Mouse (Mus musculus) midbrain, postnatal 0 days (tissue): ENCODE measurements around the gene Trpm6. TPM values are rescaled to one million over a fixed set of nuclear protein-coding genes. Genes with fewer than 3 reads are reported as not detected.

ENCODE experiments used
- ATAC-seq: fragments of 200-750 bp; cut with Nextera tagmentation; 2 replicates; pipeline ENCODE4 v1.8.0; 2017; ENCODE audit warnings: moderate number of reproducible peaks, mild to moderate bottlenecking, moderate TSS enrichment, moderate library complexity; ENCODE audit not compliant: low FRiP score
- DNase-seq: peaks from one replicate; pipeline ENCODE4 v3.0.0-alpha.2; 2015; ENCODE audit warnings: low spot score
- H3K27ac ChIP-seq: fragments of 300-500 bp; sonication (generic); 2 replicates; pipeline ENCODE4 v1.5.1; 2014; ENCODE audit warnings: low read depth, mild to moderate bottlenecking, low read length, mixed read lengths
- H3K27me3 ChIP-seq: fragments of 300-500 bp; sonication (generic); 2 replicates; pipeline ENCODE4 v1.6.1; 2014; ENCODE audit warnings: low read length, control low read depth, mixed read lengths; ENCODE audit not compliant: insufficient read depth
- H3K36me3 ChIP-seq: fragments of 300-500 bp; sonication (generic); 2 replicates; pipeline ENCODE4 v1.6.1; 2014; ENCODE audit warnings: low read length, control low read depth, mixed read lengths; ENCODE audit not compliant: insufficient read depth
- H3K4me1 ChIP-seq: fragments of 300-500 bp; sonication (generic); 2 replicates; pipeline ENCODE4 v1.6.1; 2014; ENCODE audit warnings: mild to moderate bottlenecking, control low read depth, antibody characterized with exemption, low read length, mixed read lengths; ENCODE audit not compliant: insufficient read depth
- H3K4me2 ChIP-seq: fragments of 300-500 bp; sonication (generic); 2 replicates; pipeline ENCODE4 v1.6.1; 2014; ENCODE audit warnings: low read depth, mild to moderate bottlenecking, low read length, mixed read lengths; ENCODE audit not compliant: poor library complexity, severe bottlenecking
- H3K4me3 ChIP-seq: fragments of 300-500 bp; sonication (generic); 2 replicates; pipeline ENCODE4 v1.5.1; 2014; ENCODE audit warnings: low read depth, mild to moderate bottlenecking, low read length, moderate library complexity
- H3K9ac ChIP-seq: fragments of 300-500 bp; sonication (generic); replicated peaks from 2 replicates; pipeline ENCODE4 v1.6.1; 2014; ENCODE audit warnings: mild to moderate bottlenecking, low read length, moderate library complexity, mixed read lengths; ENCODE audit not compliant: poor library complexity, severe bottlenecking
- H3K9me3 ChIP-seq: fragments of 300-500 bp; sonication (generic); 2 replicates; pipeline ENCODE4 v1.6.1; 2016; ENCODE audit warnings: low read length, control low read depth
- CTCF ChIP-seq: IDR thresholded peaks from 2 replicates; pipeline ENCODE4 v1.5.1; 2016; ENCODE audit warnings: antibody characterized with exemption, mild to moderate bottlenecking
- WGBS: fragments of 180-500 bp; shearing (Covaris S2); extraction: QIAGEN DNeasy Blood & Tissue Kit; methylation state at CpG from one replicate; pipeline ENCODE4 v1.1.7; 2014; 5-methylcytosine and 5-hydroxymethylcytosine counted together
- polyA plus RNA-seq: library from polyadenylated mRNA; unstranded; fragments of >200 nt; fragmentation: Nextera tagmentation; extraction: Ambion mirVana; gene quantifications from 2 replicates; pipeline ENCODE4 v1.2.1, GENCODE M21; 2015
- total RNA-seq: library from RNA; depleted of rRNA; stranded (reverse); fragments of >200 nt; gene quantifications from 2 replicates; pipeline ENCODE4 v1.2.3, GENCODE M21; 2014

Gene Trpm6
- total and polyA plus RNA-seq, 2 experiments from 2014 or later: 0.26 to 0.38 TPM

DNA sequence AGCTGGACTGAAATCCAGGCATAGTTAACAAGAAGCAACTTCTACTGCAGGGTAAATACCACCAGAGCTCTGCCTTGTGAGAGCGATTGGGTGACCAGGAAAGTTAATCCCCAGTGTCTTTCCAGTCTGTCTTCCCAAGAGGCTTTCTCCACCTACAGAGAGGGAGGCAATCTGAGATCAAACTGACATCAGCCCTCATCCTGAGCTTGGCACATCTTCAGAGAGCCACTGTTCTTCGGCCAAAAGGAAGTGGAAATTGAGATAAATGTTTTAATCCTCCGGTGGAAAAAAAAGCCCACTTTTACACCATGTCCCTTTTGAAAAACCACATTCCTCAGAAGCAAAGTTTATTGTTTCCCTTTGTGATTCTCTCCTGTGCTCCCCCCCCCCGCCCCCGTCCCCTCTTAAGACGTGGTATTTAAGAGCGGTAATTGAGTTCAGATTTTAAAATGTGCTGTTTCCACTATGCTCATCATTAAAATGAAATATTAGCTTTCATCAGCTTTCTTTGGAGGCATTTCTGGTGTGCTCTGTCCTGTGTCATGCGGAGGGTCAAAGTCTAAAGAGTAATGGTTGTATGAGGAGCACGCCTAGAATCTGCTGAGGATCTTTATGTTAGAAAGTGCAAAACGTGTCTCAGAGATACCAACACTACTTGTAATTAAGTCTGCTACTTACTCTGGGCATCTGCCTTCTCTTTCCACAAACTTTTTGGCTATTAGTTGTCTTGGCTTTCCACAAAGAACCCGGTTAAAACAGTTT is 138.0 kb downstream of the Trpm6 start:
- Histone ChIP-seq H3K4me3 (no peak overlapping the region; the same call in 1 of the 2 replicates), H3K27me3 (no peaks in the 10 kb centered on the region), H3K36me3 (no peaks in the 10 kb centered on the region), H3K9ac (no peak overlapping the region), H3K27ac (peak overlapping the region; percentile 74), H3K4me1 (peaks cover 2% of the 10 kb centered on the region; the same call in 1 of the 2 replicates), H3K4me2 (0 out of 2 replicates have a peak overlapping the region, but pooled peaks have one; percentile 51), H3K9me3 (no peaks in the 10 kb centered on the region)
- 27% methylated on average over 11 of the region's 11 CpGs for WGBS
- no peak for DNase-seq
- ATAC-seq: no peak
- no peak for TF ChIP-seq CTCF

DNA sequence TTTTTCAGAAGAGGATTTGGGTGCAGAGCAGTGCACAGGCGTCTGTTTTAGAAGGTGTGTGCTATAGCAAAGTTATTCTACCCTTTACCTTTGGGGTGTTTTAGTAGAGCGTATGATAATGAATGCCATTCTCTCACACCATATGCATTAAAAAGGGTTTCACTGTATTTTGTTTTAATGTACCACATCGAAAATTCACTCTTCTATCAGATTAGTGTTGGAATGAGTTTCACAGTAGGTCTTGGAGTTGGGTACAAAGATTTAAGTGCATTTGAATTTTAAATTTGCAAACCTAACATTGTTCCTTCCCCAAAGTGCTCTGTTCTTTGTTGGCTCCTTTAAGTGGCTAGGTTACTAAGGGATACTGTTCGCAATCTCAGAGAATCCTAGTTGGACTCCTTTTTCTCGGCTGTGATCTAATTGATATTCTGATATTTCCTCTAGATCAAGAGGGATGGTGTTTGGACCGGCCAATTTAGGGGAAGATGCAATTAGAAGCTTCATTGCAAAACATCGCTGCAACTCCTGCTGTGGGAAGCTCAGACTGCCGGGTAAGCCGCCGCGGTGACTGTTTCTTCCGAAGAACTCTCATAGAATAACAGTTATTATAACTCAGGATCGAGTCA is 138.8 kb downstream of the Trpm6 start:
- no peaks in the 10 kb centered on the region for H3K9me3 ChIP-seq
- TF ChIP-seq CTCF: no peak
- H3K4me2 ChIP-seq: peak overlapping the region; percentile 51
- peak overlapping the region; percentile 37; the same call in 1 of the 2 replicates for H3K9ac ChIP-seq
- ATAC-seq (peak; percentile 81), DNase-seq (peak; percentile 81)
- peak overlapping the region; percentile 36 for H3K4me3 ChIP-seq
- WGBS: 6% methylated on average over 13 of the region's 13 CpGs
- H3K36me3 ChIP-seq: no peaks in the 10 kb centered on the region
- peaks cover 2% of the 10 kb centered on the region; the same call in 1 of the 2 replicates for H3K4me1 ChIP-seq
- peak overlapping the region; percentile 74 for H3K27ac ChIP-seq
- H3K27me3 ChIP-seq: no peaks in the 10 kb centered on the region

DNA sequence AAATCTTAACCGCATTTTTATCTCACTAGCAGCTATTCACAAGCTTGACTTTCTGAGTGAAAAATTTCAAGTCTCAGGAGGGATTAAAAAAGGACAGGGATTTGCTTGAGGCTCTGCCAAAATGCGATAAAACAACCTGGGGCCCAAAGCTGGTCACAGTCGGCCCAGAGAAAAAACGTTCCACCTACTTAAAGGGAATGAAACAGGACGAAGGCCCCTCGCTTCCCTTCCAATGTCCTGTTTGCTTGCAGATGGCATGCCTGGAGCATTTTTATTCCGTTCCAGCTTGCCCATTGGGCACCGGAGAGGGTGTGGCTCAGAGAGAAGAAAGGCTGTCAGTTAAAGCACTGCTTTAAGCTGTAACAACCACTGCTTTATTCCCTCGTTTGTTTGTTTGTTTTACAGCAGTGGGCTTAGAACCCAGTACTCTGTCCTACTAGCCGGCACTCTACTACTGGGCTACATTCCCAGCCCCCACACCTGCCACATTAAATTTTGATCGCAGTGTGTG is 139.4 kb downstream of the Trpm6 start:
- Histone ChIP-seq H3K27me3 (no peaks in the 10 kb centered on the region), H3K27ac (peak overlapping the region; percentile 74), H3K36me3 (no peaks in the 10 kb centered on the region), H3K4me3 (peak overlapping the region; percentile 36), H3K4me1 (peaks cover 2% of the 10 kb centered on the region; the same call in 1 of the 2 replicates), H3K9ac (peak overlapping the region; percentile 37; the same call in 1 of the 2 replicates), H3K9me3 (no peaks in the 10 kb centered on the region), H3K4me2 (peak overlapping the region; percentile 51)
- peak; percentile 84 for ATAC-seq
- WGBS: under 1% methylated on average over 11 of the region's 11 CpGs
- DNase-seq: peak; percentile 88
- TF ChIP-seq CTCF: no peak

DNA sequence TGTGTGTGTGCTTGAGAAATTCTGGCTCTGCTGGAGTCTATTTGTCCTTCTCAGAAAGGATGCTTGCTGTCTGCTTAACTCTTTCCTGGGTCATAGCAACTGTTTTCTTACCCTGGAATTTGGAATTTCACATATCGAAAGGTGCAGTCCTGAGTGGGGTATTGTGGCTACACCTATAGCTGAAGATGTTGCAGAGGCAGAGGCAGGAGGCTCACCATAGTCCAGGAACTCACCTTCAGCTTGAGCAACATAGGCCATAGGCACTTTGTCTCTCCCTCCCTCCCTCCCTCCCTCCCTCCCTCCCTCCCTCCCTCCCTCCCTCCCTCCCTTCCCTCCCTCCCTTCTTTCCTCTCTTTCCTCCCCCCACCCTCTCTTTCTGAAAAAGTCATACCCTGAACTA is 139.8 kb downstream of the Trpm6 start:
- Histone ChIP-seq H3K4me3 (peak overlapping the region; percentile 36; the same call in 1 of the 2 replicates), H3K9me3 (no peaks in the 10 kb centered on the region), H3K36me3 (no peaks in the 10 kb centered on the region), H3K27ac (peak overlapping the region; percentile 74), H3K27me3 (no peaks in the 10 kb centered on the region), H3K9ac (peak overlapping the region; percentile 37; the same call in 1 of the 2 replicates), H3K4me2 (peak overlapping the region; percentile 51), H3K4me1 (peaks cover 2% of the 10 kb centered on the region; the same call in 1 of the 2 replicates)
- DNase-seq (no peak), ATAC-seq (peak; percentile 21)
- no peak for TF ChIP-seq CTCF
- WGBS: 27% methylated on average over 1 of the region's 1 CpGs

DNA sequence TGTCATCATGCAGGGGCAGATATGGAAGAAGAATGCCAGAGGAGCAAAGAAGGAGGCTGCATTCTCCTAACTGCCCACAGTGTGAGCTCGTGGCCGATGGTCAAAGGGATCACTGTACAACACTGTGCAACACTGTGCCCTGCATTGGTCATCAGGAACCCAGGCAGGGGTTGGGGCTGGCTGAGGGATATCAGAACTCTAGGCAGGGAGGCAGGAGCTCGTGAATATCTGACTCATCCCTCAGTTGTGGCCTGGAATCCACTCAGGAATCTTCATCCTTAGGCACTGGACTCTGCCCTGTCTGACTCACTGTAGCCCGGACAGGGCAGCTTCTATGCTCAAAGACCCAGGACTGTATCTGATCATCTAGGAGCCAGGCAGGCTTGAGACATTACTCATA is 140.4 kb downstream of the Trpm6 start:
- no peak for TF ChIP-seq CTCF

More for the DNA sequence above, 140.4 kb downstream of the Trpm6 start:
- 0 out of 2 replicates have a peak, but pooled peaks have one; percentile 36 for ATAC-seq
- DNase-seq: no peak
- peaks cover 2% of the 10 kb centered on the region; the same call in 1 of the 2 replicates for H3K4me1 ChIP-seq
- H3K36me3 ChIP-seq: no peaks in the 10 kb centered on the region
- no peak overlapping the region for H3K4me2 ChIP-seq
- no peaks in the 10 kb centered on the region for H3K27me3 ChIP-seq
- H3K9ac ChIP-seq: no peak overlapping the region
- 64% methylated on average over 4 of the region's 4 CpGs for WGBS
- no peak overlapping the region for H3K4me3 ChIP-seq
- no peaks in the 10 kb centered on the region for H3K9me3 ChIP-seq
- H3K27ac ChIP-seq: no peak overlapping the region; the same call in 1 of the 2 replicates
